Mouse (Mus musculus): ENCODE measurements around the gene Tubgcp3.

DNA sequence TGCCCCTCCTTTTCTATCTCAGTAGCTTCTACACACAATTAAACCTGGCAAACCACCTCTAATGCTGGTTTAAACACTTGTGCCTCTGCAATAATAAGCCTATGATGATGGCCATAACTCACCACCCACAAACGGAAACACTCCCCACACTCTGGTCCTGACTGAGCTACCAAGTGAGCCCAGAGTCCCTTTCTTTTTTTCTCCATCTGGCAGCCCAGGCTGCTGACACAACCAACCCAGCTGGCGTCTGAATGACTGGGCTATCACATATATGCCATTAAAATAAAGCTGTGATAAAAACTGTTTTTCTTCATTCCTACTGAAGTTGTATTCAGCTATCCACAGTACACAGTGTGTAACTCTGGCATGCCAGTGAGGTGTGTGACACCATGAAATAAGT is 36.7 kb downstream of the Tubgcp3 start:
- TF ChIP-seq POLR2A (IDR thresholded peaks at IDR 0.05; ENCODE audit: extremely low read depth, insufficient read depth, low read length) (no peak), CTCF (IDR thresholded peaks at IDR 0.05; ENCODE audit: low read depth, low read length) (no peak)
